Mouse (Mus musculus) regulatory T cell (primary cell): ENCODE results near the gene Top2a.

ENCODE experiments used
- in situ Hi-C: fragments of 300-600 bp; cut with MboI, MseI; formaldehyde crosslinking; loops from one replicate; pipeline ENCODE4 v1.15.1; 2025; ENCODE audit warnings: high pct_unique_total_duplicates

Top2a gene

GRCm38 (mm10) chr11:98952111-98952510 is 71.9 kb downstream of the Top2a start:
- in situ Hi-C loops: no loop called here

GRCm38 (mm10) chr11:98951026-98951906 is 72.7 kb downstream of the Top2a start:
- in situ Hi-C loops: no loop called here

- in situ Hi-C loops: no loop called here
Measured at GRCm38 (mm10) chr11:98950484-98950883, 73.5 kb downstream of the Top2a start.

GRCm38 (mm10) chr11:98949958-98950460 is 74.0 kb downstream of the Top2a start:
- in situ Hi-C loops: no loop called here

GRCm38 (mm10) chr11:98949242-98949957 is 74.6 kb downstream of the Top2a start:
- in situ Hi-C loops: no loop called here

- in situ Hi-C loops: no loop called here
Measured at GRCm38 (mm10) chr11:98947969-98948569, 75.9 kb downstream of the Top2a start.

GRCm38 (mm10) chr11:98945605-98945977 is 78.4 kb downstream of the Top2a start:
- in situ Hi-C loops: no loop called here

DNA sequence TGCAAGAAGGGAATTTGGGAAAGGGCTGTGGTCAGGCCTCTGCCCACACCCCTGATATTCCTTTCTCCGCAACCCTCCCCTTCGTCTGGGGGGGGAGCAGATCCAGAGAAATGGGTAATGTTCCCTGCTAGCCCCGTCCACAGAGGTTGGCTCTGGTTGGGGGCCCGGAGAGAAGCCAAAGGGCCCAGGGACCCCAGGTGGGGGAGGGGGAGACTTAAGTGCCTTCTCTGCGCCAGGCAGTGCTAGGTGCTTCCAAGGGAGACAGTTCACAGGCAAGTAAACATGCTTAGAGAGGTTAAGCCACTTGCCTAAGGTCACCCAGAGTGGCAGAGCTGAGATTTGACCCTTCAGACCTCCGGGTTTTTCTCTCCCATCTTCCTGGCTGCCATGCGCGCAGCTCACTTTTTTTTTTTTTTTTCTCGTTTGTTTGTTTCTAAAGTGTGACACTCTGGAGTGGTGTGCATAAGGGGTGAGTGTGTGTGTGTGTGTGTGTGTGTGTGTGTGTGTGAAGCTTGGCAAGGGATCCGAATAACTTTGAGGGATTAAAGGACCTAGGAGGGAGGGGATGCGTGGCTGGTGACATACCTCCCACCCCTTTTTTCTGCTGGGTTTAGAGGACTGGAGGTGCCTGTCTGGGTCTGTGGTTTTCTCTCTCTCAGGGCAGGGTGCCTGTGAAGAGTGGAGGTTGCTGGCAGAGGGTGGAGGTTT is 78.9 kb downstream of the Top2a start:
- in situ Hi-C loops: no loop called here

GRCm38 (mm10) chr11:98943741-98944461 is 80.1 kb downstream of the Top2a start:
- in situ Hi-C loops: no loop called here
